Mouse (Mus musculus) heart, postnatal 0 days (tissue): ENCODE measurements around the gene Dpysl4.

Experiments used
- CTCF ChIP-seq: IDR thresholded peaks from 2 replicates; pipeline ENCODE4 v1.5.1; 2016; ENCODE audit warnings: antibody characterized with exemption, control low read depth, low read depth
- EP300 ChIP-seq: IDR thresholded peaks from 2 replicates; pipeline ENCODE4 v1.6.1; 2016; ENCODE audit warnings: antibody characterized with exemption, low read depth

DNA sequence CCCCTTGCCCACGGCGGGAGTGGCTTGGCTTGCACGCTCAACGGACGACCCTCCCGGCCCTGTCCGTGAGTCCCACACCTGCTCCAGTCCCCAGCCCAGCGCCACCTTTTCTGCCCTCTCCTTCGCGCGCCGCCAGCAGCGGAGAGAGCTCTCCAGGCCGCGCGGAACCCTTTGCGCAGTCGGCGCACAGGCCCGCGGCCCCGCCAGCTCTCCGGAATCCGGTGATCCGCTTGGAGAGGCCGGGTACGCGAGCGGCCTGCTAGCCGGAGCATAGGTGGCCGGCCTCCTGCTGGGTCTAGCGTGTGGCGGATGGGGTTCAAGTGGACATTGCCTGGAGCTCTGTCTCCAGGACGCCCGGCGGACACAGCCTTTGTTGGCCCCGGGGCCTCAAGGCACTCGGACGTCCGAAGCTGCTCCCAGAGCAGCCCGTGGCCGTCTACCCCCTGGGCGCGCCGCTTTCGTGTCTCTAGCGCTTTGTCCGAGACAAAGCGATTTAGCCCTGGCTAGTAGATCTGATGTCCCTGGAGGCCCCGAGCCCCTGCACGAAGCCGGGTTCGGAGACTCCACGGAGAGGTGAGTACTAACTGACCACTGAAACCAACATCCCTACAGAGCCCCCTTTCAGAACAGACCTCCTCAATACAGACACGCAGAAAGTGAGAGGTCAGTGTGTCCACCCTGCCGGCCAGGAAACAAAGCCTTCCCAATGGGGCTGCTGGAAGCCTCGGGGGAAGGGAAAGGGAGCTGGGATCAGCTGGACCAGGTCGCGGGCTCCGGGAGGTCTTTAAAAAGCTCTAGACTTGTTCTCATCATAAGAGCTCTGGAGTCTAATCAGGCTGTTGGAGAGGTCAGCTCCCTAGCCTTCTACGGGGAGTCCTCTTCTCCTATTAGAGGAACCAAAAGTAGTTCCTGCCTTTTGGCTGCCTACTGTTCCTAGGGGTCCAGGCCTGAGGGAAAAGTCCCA lies 676 bp downstream of the Dpysl4 start:
- no peak for TF ChIP-seq CTCF
- TF ChIP-seq EP300, result no peak
